Mouse (Mus musculus): ENCODE data around the gene Tmem245.

Gene Tmem245

GRCm38 (mm10) chr4:56864417-56865001, 82.7 kb downstream of the Tmem245 start:
- DNase-seq = peak; percentile 68

GRCm38 (mm10) chr4:56864016-56864415, 83.2 kb downstream of the Tmem245 start:
- DNase-seq = no peak

DNA sequence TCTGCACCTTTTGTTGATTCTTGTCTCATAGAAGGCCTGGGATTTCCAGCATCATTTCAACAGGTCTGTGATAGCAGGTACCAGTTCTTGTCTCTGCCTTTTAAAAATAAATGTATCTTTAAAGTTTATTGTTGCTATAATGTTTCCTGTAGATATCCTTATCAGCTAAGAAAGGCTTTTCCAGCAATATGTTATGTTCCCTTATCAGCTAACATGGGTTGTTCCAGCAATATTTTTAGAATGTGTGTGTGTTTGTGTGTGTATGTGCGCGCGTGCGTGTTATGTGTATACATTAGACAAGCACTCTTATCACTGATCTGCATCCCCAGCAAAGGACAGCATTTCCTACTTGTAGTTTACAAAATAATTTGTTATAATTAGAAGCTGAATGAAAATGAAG, 85.7 kb downstream of the Tmem245 start:
- DNase-seq = no peak

DNA sequence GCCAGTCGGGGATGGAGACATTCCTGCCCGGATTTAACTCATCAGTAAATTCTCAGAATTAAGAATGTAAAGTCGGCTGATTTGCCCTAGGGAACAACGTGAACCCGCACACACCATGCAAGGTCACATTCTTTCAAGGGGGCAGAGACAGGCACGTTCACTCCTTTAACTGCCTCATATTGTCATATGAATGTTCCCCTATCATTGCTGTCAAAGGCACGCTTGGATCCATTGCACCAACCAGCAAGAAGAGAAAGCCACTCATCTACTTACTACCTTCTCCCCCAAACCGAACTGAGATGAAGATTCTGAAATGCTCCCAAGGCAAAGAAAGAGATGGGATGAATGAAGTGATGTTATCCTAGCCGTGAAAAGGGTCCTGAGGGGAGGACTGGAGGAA, 88.5 kb downstream of the Tmem245 start:
- no peak for DNase-seq

- DNase-seq = no peak
These were observed 90.8 kb downstream of the Tmem245 start for GRCm38 (mm10) chr4:56856371-56856949.

- no peak for DNase-seq
These were observed 91.3 kb downstream of the Tmem245 start for GRCm38 (mm10) chr4:56855935-56856334.

GRCm38 (mm10) chr4:56850724-56851123, 96.5 kb downstream of the Tmem245 start:
- peak; percentile 52 for DNase-seq

DNA sequence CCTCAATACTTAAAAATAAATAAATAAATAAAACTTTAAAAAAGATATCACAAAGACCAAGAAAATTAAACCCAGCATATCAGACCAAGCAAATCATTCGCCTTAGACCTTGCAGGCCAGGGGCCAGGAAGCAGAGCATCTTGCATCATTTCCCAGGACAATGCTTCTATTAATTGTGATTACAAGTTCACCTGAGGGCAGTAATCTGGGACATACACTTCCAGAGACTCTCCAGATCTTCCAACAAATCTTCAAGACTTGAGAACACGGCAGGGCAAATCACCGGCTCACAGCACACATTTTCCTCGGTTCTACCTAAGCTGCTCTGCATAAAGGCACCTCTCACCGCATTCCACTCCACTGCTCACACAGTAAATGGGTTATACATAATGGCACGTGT, 99.2 kb downstream of the Tmem245 start:
- no peak for DNase-seq

DNA sequence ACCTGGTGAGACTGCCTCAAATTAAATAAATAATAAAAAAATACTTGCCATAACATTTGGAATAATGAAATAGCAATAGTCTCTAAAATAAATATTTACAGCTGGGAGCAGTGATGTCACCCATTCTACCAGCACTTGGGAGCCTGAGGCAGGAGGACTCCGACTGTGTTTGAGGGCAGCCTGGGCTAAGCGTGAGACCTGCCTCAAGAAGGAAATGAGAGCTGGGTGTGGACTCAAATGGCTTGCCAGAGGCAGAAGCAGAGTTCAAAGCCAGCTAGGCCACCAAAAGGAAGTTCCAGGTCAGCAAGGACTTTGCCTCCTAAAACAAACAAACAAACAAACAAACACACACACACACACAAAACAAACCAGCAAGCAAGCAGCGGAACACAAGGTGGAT, 99.8 kb downstream of the Tmem245 start:
- no peak for DNase-seq

DNA sequence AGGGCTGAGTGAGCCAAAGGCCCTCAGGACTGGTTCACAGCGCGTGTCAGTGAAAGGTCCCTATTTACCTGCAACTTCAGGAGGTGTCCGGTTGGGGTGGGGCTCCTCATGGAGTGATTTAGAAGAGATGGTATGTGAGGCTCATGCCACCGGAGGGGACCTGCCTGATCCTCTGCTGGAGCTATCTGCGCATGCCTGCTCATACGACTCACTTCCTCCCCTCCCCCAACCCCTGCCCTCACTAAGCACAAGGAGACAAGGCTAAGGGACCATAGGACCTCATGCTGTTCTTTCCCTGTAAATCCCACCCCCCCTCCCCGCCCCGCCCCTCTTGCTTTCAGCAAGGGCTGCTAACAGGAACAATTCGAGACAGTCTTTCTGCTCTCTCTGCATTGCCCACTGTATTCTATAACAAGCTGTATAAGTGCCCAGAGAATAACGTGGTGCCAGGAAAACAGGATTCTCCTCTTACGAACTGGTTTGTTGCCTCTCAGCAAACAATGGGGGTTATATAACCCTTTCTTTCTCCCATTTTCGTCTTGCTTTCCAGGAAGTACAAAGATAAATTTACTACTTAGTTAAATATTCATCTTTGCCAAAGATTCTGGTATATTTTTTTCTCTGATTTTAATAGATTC, 101.2 kb downstream of the Tmem245 start:
- DNase-seq = no peak

- DNase-seq = no peak
These were observed 102.3 kb downstream of the Tmem245 start for GRCm38 (mm10) chr4:56844911-56845310.

- no peak for DNase-seq
These were observed 103.3 kb downstream of the Tmem245 start for GRCm38 (mm10) chr4:56843963-56844362.

- no peak for DNase-seq
These were observed 104.7 kb downstream of the Tmem245 start for GRCm38 (mm10) chr4:56842501-56842900.

DNA sequence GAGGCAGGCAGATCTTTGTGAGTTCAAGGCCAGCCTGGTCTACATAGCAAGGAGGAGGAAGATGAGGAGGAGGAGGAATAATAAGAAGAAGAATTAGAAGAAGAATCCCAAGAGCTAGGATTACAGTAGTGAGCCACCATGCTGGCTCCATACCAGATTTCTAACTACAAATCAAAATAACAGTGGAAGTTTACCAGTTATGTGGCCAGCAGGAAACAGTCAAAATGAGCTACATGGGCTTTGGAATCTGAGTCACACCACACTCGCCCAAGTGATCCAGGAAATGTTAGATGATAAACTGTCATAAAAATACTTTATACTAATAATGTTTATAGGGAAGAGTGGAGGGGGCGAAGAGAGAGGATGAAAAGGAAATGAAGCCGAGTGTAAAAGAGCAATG, 106.9 kb downstream of the Tmem245 start:
- DNase-seq = peak; percentile 34

DNA sequence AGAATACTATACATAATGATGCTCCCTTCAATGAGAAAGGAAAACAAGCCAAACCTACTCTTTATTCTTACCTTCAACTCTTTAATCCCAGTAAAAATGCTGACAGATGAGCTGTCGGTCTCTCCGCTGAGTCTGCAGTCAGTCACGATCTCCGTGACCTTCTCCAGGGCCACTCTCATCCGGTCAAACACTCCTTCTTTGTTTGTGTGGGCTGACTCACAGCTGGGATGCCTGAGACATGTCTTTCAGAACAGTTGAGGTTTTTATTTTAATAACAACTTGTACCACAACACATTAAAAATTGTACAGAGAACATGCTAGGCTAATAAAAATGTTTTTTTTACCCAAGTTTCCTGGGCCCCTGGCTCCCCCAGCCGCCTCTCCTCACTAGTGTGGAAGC, 109.6 kb downstream of the Tmem245 start:
- DNase-seq = no peak

DNA sequence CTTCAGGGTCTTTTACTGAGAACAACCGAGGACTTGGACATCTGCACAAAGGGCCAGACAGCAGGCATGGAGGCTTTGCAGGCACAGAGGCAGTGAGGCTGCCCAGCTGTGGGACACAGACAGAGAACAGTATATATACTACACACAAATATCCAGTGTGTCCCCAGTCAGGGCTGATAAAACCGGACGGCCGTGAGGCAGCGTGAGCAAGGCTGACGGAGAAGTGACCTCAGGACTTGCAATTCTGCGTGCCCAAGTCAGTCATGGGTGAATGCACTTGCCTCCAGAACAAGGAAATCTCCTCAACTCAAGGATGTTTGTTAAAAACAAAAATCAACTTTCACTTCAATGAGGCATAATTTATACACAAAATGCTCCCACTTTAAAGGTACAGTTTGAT, 115.2 kb downstream of the Tmem245 start:
- DNase-seq = no peak

GRCm38 (mm10) chr4:56831013-56831609, 116.1 kb downstream of the Tmem245 start:
- DNase-seq = no peak

GRCm38 (mm10) chr4:56829511-56829921, 117.7 kb downstream of the Tmem245 start:
- DNase-seq = peak; percentile 54

DNA sequence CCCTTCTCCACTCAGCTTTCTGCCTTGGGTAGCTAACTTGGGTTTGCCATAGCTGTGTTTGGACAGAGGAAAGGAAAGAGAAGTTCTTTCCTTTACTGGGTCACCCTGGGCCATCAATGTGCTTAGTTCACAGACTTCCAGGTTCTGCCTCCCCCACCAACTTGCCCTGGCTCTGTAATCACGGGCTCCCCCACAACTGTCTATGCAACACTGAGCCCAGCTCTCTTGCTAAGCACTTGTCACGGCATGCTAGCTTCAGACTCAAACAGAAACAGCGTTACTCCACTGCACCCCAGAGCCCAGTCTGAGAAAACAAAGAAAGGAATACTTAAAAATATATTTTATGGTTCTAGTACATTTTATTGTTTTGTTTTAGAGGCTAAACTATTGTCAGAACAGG, 118.3 kb downstream of the Tmem245 start:
- no peak for DNase-seq

GRCm38 (mm10) chr4:56824231-56824630, 123.0 kb downstream of the Tmem245 start:
- DNase-seq = no peak

GRCm38 (mm10) chr4:56820017-56820550, 127.2 kb downstream of the Tmem245 start:
- DNase-seq = no peak
